Mouse (Mus musculus) stomach, embryonic 14.5 days (tissue): ENCODE data around the gene Vcl. TPM values are rescaled to one million over a fixed set of nuclear protein-coding genes. Genes with fewer than 3 reads are reported as not detected.
A peak's percentile ranks its signal among the peaks of the same experiment; 100 is the strongest.

ENCODE experiments used
- ATAC-seq: fragments of 200-750 bp; cut with Nextera tagmentation; 2 replicates; pipeline ENCODE4 v1.8.0; 2017; ENCODE audit warnings: low read depth, moderate TSS enrichment; ENCODE audit not compliant: insufficient number of reproducible peaks, insufficient read depth, low FRiP score
- H3K27ac ChIP-seq: fragments of 300-500 bp; sonication (generic); 2 replicates; pipeline ENCODE4 v1.5.1; 2014; ENCODE audit warnings: mild to moderate bottlenecking, low read length, moderate library complexity, mixed read lengths
- H3K27me3 ChIP-seq: fragments of 300-500 bp; sonication (generic); 2 replicates; pipeline ENCODE4 v1.6.1; 2014; ENCODE audit warnings: low read length, control low read depth, mixed read lengths; ENCODE audit not compliant: control insufficient read depth, insufficient read depth
- H3K36me3 ChIP-seq: fragments of 300-500 bp; sonication (generic); 2 replicates; pipeline ENCODE4 v1.6.1; 2014; ENCODE audit warnings: mild to moderate bottlenecking, control low read depth, low read length, moderate library complexity, mixed read lengths; ENCODE audit not compliant: control insufficient read depth, insufficient read depth
- H3K4me1 ChIP-seq: fragments of 300-500 bp; sonication (generic); 2 replicates; pipeline ENCODE4 v1.6.1; 2014; ENCODE audit warnings: low read length, control low read depth, mixed read lengths; ENCODE audit not compliant: control insufficient read depth, insufficient read depth
- H3K4me2 ChIP-seq: fragments of 300-500 bp; sonication (generic); replicated peaks from 2 replicates; pipeline ENCODE4 v1.6.1; 2014; ENCODE audit warnings: low read depth, low read length, control low read depth
- H3K4me3 ChIP-seq: fragments of 300-500 bp; sonication (generic); 2 replicates; pipeline ENCODE4 v1.5.1; 2014; ENCODE audit warnings: low read depth, low read length, control low read depth
- H3K9ac ChIP-seq: fragments of 300-500 bp; sonication (generic); replicated peaks from 2 replicates; pipeline ENCODE4 v1.6.1; 2014; ENCODE audit warnings: low read depth, mild to moderate bottlenecking, control low read depth, low read length, moderate library complexity, mixed read lengths
- H3K9me3 ChIP-seq: fragments of 300-500 bp; sonication (generic); 2 replicates; pipeline ENCODE4 v1.6.1; 2016; ENCODE audit warnings: low read depth, low read length, control low read depth; ENCODE audit not compliant: control insufficient read depth
- whole genome bisulfite sequencing: fragments of 180-500 bp; shearing (Covaris S2); extraction: QIAGEN DNeasy Blood & Tissue Kit; methylation state at CpG from one replicate; pipeline ENCODE4 v1.1.7; 2014; 5-methylcytosine and 5-hydroxymethylcytosine counted together
- polyA plus RNA-seq: library from polyadenylated mRNA; unstranded; fragments of >200 nt; fragmentation: Nextera tagmentation; extraction: Ambion mirVana; gene quantifications from 2 replicates; pipeline ENCODE4 v1.2.1, GENCODE M21; 2014

Gene Vcl
- polyA plus RNA-seq, 1 experiment from 2014 or later = 94.8 TPM

DNA sequence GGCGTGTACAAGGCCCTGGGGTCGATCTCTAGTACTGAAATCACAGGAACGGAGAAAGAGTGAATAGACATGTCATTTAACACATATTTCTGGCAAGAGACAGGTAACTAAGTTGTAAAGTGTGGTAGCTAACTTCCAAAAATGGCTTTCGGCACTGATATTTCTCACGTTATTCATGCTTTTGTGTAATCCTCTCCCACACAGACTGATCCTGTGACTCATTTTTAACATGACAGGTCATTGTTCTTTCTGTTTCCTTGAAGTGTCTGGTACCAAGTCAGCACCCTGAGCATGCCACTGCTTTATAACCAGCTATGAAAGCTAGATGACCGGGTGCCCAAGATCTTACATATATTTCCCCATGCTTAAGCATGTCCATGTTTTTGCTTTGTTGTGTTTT is 26.1 kb upstream of the Vcl start:
- H3K9ac ChIP-seq = no peak overlapping the region
- no peak overlapping the region for H3K4me2 ChIP-seq
- 82% methylated on average over 6 of the region's 6 CpGs for WGBS
- no peaks in the 10 kb centered on the region for H3K27me3 ChIP-seq
- no peaks in the 10 kb centered on the region for H3K36me3 ChIP-seq
- no peaks in the 10 kb centered on the region for H3K4me1 ChIP-seq
- H3K4me3 ChIP-seq = no peak overlapping the region
- no peak overlapping the region for H3K27ac ChIP-seq
- no peaks in the 10 kb centered on the region for H3K9me3 ChIP-seq
- no peak for ATAC-seq

DNA sequence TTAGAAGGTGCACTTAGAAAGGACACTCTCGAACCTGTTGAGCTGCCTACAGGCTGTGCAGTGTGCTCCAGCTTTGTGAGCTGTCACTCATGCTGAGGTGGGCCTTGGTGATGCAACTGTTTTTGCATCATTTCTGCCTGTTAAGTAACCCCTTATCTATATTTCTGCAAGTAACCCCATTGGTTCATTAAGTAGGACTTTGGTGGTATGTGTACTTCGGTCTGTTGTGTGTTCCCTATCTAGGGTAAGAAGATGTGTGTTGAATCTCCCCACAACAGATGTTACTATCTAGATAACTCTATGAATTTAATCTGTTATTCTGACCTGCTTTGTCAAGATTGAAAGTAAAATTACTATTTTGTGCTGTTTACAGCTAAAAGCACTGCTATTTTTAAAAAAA is 17.4 kb upstream of the Vcl start:
- Histone ChIP-seq H3K27ac (no peak overlapping the region), H3K36me3 (no peaks in the 10 kb centered on the region), H3K27me3 (no peaks in the 10 kb centered on the region), H3K9ac (no peak overlapping the region), H3K9me3 (no peaks in the 10 kb centered on the region), H3K4me2 (no peak overlapping the region), H3K4me3 (no peak overlapping the region), H3K4me1 (no peaks in the 10 kb centered on the region)
- 78% methylated on average over 2 of the region's 2 CpGs for WGBS
- ATAC-seq = no peak

DNA sequence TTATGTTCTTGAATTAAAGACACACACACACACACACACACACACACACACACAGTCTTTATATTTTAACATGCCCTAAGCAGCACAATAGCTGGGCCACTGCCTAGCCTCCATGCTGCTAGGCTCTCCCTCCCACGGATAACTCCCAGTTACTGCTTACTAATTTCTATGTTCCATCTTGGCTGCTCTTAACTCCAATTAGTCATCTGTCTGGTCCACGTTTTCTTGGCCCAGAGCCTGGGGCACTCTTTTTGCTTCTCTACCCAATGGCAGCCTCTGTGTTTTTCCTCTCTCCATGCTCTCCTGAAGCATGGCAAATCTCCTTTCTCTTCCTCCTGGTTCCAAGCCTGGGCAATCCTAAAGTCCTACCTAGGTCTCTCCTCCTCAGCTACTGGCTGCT is 14.8 kb upstream of the Vcl start:
- no peak overlapping the region for H3K4me3 ChIP-seq
- ATAC-seq = no peak
- H3K27ac ChIP-seq = no peak overlapping the region
- no peak overlapping the region for H3K9ac ChIP-seq
- H3K4me1 ChIP-seq = no peaks in the 10 kb centered on the region
- H3K36me3 ChIP-seq = no peaks in the 10 kb centered on the region
- no peaks in the 10 kb centered on the region for H3K9me3 ChIP-seq
- H3K4me2 ChIP-seq = no peak overlapping the region
- H3K27me3 ChIP-seq = no peaks in the 10 kb centered on the region
- WGBS = 25% methylated on average over 2 of the region's 2 CpGs

DNA sequence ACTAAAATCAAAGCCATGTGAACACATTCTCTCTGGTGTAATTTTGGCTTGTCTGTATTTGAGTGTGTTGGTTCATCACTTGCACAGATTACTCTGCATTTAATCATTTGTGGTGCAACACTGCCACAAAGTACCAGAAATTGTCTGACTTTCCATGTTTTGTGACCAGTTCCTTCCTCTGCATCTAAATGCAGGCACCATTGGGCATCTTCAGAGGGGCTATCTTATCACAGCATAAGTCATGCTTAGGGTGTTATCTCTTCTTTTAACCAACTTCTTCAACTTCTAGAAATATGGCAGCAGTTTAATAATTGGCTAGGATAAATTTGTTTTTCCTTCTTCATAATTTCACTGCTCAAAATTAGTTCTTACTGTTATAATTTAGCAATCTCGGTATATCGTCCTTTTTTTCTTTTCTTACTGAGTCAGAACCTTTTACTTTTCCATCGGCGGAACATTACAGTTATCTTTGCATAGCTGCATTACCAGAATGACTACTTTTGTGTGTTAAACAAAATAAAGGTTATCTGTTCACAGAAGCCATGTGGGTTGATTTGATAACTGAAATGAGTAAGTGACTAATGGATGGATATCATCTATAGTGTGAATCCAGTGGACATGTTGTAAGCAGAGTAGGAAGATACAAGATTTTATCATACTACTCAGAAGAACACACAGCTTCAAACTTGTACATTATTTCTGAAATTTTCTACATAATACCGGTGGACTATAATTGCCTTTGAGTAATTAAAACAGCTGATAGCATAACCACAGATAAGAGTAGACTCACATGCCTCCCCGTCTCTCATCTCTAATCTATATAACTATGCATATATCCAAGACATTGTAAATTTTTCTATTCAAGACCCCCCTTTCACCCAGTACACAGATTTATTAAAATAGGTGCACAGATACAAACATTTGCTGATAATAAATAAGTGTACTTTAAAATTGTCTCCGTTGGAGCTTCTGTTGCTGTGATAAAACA is 12.3 kb upstream of the Vcl start:
- H3K27ac ChIP-seq = no peak overlapping the region
- no peaks in the 10 kb centered on the region for H3K27me3 ChIP-seq
- H3K9ac ChIP-seq = no peak overlapping the region
- no peaks in the 10 kb centered on the region for H3K36me3 ChIP-seq
- no peaks in the 10 kb centered on the region for H3K9me3 ChIP-seq
- no peak overlapping the region for H3K4me2 ChIP-seq
- no peaks in the 10 kb centered on the region for H3K4me1 ChIP-seq
- ATAC-seq = no peak
- 88% methylated on average over 7 of the region's 7 CpGs for WGBS
- no peak overlapping the region for H3K4me3 ChIP-seq

DNA sequence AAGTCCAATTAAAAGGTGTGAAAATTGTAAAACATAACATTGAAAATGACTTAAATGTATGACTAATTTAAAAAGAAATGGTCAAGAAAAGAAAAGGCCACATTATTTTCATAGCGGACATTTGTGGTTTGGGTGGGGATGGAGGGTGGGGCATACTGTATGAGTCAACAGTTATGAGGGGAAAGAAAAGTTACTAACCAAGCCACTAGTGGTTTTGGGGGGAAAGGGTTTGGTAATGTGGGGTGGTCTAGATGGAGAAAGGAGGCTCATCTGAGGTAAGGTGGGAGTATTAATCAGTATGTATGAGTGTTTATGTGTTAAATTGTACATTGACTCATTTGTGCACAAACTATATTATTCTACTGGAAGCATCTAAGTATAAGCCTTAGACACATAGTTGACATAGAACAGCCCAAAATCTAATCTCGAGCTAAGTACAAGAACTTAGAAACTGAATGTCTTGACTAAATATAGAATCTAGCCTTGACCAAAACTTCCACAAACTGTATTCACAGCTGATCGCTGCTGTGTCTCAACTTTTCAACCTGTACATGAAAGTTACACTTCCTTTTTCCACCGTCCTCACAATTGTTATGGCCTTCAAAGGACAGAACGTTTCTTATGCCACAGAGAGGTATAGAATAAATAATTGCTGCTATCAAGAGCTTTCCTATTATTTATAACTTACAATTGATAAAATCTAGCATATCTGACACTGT is 5.0 kb upstream of the Vcl start:
- H3K27ac ChIP-seq = no peak overlapping the region
- WGBS = 77% methylated on average over 5 of the region's 5 CpGs
- no peak overlapping the region for H3K4me2 ChIP-seq
- no peaks in the 10 kb centered on the region; the same call in 1 of the 2 replicates for H3K4me1 ChIP-seq
- H3K27me3 ChIP-seq = no peaks in the 10 kb centered on the region
- no peak overlapping the region for H3K9ac ChIP-seq
- ATAC-seq = no peak
- no peaks in the 10 kb centered on the region for H3K9me3 ChIP-seq
- H3K4me3 ChIP-seq = no peak overlapping the region
- no peaks in the 10 kb centered on the region for H3K36me3 ChIP-seq

DNA sequence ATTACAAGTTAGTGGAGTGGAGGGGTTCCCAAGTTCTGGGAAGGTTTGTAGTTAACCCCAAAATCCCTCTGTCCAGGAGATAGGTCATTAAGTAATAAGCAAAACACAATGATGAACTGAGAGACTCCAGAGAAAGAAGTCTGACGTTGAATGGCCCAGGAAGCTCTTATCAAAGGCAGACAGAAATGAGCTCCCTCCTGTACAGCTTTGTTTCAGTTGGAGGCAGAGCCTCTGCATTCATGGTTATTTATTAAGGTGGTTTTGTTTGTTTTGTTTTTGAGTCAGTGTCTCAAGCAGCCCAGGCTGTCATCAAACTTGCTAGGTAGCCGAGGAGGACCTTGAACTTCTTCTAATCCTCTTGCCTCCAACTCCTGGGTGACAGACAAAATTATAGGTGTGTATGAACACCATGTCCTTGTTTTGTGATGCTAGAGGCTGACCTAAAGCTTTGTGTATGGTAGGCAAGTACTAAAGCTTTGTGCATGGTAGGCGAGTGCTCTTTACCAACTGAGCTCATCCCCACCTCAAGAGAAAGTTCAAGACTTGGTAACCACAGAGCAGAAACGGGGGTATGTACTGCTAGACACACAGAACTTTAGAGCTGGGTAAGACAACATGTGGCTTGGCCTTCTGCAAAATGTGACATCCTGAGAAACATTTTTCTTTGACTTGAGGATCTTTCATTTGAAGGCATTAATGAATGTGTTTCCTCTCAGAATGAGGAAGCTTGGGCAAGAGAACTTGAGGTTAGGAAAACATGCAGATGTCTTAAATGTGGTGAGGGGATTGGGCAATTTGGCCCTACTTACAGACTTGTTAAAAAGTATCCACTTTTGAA is 1.5 kb upstream of the Vcl start:
- 81% methylated on average over 4 of the region's 4 CpGs for WGBS
- no peak overlapping the region for H3K4me2 ChIP-seq
- no peak overlapping the region for H3K4me3 ChIP-seq
- no peaks in the 10 kb centered on the region for H3K9me3 ChIP-seq
- no peak for ATAC-seq
- H3K36me3 ChIP-seq = no peaks in the 10 kb centered on the region
- H3K9ac ChIP-seq = no peak overlapping the region
- H3K27ac ChIP-seq = no peak overlapping the region
- no peaks in the 10 kb centered on the region for H3K27me3 ChIP-seq
- peaks cover 13% of the 10 kb centered on the region for H3K4me1 ChIP-seq

DNA sequence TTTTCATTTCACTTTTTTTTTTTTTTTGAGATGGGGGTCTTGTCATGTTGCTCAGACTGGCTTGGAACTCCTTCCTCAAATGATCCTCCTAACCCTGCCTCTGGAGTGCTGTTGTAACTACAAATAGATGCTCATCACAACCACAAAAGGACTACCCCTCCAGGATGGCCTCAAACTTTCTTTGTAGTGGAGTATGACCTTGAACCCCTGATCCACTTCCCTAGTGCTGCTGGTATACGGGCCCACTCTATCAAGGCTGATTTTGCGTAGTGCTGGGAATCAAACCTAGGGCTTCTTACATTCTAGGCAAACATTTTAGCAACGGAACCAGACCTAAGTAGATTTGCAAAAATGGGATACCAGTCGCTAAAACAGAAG is 901 bp upstream of the Vcl start:
- Histone ChIP-seq H3K4me2 (peak overlapping the region; percentile 49), H3K27me3 (no peaks in the 10 kb centered on the region), H3K4me1 (peaks cover 13% of the 10 kb centered on the region), H3K4me3 (peak overlapping the region; percentile 76; the same call in 1 of the 2 replicates), H3K9ac (0 out of 2 replicates have a peak overlapping the region, but pooled peaks have one; percentile 22), H3K27ac (0 out of 2 replicates have a peak overlapping the region, but pooled peaks have one; percentile 56), H3K9me3 (no peaks in the 10 kb centered on the region), H3K36me3 (no peaks in the 10 kb centered on the region)
- 16% methylated on average over 4 of the region's 4 CpGs for WGBS
- ATAC-seq = no peak

DNA sequence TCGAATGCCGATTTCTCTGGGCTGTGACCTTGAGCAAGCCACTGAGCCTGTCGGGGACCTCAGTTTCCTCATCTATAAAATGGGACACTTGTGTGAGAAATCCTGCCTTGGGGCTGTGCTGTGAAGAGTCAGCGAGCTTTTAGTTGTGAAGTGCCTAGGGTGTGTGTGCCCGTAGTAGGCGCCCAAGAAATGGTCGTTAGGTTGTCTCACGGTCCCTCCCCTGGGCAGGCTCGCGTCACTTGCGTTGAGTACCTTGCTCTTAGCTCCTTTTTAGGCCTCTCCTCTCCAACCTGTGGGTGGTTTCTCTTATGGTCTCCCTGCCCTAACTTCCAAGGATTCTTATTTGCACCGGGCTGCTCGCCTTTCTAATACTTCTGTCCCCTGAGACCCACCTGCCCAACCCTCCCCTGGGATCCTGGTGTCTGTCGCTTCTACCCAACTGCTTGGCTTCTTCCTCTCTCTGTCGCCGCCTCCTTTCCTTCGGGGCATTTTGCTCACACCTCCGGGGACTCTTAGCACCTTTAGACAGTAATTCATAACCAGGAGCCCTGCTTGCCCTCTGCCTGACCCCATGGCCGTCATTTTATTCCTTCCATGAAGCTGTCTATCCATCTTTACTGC is 726 bp downstream of the Vcl start:
- H3K9me3 ChIP-seq = no peaks in the 10 kb centered on the region
- no peak for ATAC-seq
- peak overlapping the region; percentile 81 for H3K4me2 ChIP-seq
- no peaks in the 10 kb centered on the region for H3K27me3 ChIP-seq
- peak overlapping the region; percentile 77 for H3K27ac ChIP-seq
- no peaks in the 10 kb centered on the region for H3K36me3 ChIP-seq
- peak overlapping the region; percentile 57 for H3K9ac ChIP-seq
- peak overlapping the region; percentile 76 for H3K4me3 ChIP-seq
- peaks cover 13% of the 10 kb centered on the region for H3K4me1 ChIP-seq
- WGBS = 1% methylated on average over 19 of the region's 19 CpGs
